Mouse (Mus musculus): ENCODE data around the gene Arl1. TPM values are rescaled to one million over a fixed set of nuclear protein-coding genes. Genes with fewer than 3 reads are reported as not detected.
"Not testable (repeated sequence)": the region's sequence is repeated elsewhere in the genome, so short reads cannot be mapped to it uniquely, and the experiment has no call there.

Gene Arl1
- polyA plus RNA-seq, 1 experiment from 2014 or later: 77.7 TPM

DNA sequence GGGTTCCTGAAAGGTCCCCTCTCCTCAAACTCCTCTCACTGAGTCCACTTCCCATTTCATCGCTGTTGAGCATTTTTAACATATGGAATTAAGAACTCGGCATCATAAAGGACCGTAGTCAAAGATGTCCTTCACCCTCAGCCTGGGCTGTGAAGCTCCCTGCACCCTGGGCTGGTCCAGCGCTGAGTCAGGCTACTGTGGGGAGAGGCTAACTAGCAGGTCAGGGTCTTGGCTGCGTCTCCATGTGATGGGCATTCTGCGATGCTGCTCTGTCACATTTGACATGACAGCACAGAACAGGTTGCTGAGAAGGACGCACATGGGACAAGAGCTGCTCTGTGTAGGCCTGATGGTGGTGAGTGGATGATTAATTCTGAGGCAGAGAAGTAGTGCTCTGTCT, 39.0 kb downstream of the Arl1 start:
- ATAC-seq: no peak
- Histone ChIP-seq H3K4me3 (no peak overlapping the region), H3K9ac (no peak overlapping the region), H3K4me1 (peaks cover 5% of the 10 kb centered on the region; the same call in 1 of the 2 replicates), H3K9me3 (replicated peaks) (no peaks in the 10 kb centered on the region), H3K27me3 (replicated peaks) (no peaks in the 10 kb centered on the region), H3K36me3 (peaks cover 92% of the 10 kb centered on the region), H3K4me2 (no peak overlapping the region), H3K27ac (no peak overlapping the region)
- WGBS (ENCODE audit: insufficient replicate concordance): 80% methylated on average over 7 of the region's 7 CpGs

DNA sequence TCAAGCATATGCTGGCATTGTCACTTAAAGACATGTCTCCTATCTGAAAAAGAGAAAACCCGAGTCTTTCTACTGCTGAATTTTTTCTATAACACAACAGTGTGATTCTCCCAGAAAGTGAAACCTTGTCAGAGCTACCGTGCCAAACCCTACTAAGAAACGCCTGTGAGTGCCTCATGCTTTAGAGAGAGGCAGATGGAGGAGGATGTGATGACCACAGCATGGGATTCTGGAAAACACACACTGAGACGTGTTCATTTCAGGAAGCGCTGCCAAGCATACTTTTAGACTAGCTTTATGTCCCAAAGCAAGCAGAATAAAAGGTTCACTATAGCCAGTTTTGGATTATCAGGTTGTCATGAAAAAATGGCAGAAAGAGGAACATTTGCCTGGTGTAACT, 42.3 kb downstream of the Arl1 start:
- not testable (repeated sequence) for H3K27me3 ChIP-seq (replicated peaks); H3K4me1 ChIP-seq; ATAC-seq; H3K9ac ChIP-seq; H3K4me3 ChIP-seq; H3K27ac ChIP-seq; H3K4me2 ChIP-seq; H3K9me3 ChIP-seq (replicated peaks)
- H3K36me3 ChIP-seq: peaks cover 89% of the 10 kb centered on the region
- 75% methylated on average over 5 of the region's 5 CpGs for WGBS (ENCODE audit: insufficient replicate concordance)

DNA sequence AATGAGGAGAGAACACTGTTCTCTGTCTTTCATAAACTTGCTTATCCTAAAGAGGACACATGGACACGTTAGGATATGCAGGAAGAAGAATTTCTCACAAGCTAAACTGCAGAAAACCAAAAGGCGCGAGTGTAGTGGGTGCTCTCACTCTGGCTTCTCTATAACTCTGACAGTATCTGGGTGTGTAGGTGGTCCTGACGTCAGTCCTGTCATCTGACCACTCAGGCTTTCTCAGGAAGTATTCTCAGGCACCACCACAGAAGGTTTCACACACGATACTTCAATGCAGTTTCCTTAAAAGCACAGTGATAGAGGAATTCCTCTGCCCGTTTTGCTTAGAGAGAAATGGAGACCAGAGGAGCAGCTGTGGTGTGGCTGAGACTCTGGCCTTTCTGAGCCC, 45.5 kb downstream of the Arl1 start:
- Histone ChIP-seq H3K4me3 (no peak overlapping the region), H3K4me1 (no peaks in the 10 kb centered on the region), H3K9me3 (replicated peaks) (no peaks in the 10 kb centered on the region), H3K9ac (no peak overlapping the region), H3K4me2 (no peak overlapping the region), H3K27ac (no peak overlapping the region), H3K36me3 (peaks cover 84% of the 10 kb centered on the region), H3K27me3 (replicated peaks) (no peaks in the 10 kb centered on the region)
- no peak for ATAC-seq
- WGBS (ENCODE audit: insufficient replicate concordance): 80% methylated on average over 6 of the region's 6 CpGs

DNA sequence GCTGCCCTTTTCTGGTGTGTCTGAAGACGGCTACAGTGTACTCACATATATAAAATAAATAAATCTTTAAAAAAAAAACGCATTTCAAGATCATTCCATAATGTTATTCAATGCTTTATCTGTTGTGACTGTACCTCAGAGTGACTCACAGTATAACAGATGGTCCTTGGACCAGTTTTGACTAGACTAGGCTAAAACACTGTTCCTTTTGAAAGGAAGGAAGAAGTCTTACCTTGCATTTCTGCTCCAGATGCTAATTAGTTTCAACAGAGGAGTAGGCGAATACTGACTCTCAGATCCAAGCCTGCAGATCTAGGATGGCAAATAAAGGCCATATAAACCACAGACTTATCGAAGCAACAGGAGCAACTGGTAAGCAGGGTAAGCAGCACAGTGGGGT, 50.1 kb downstream of the Arl1 start:
- no peak overlapping the region for H3K4me3 ChIP-seq
- no peak overlapping the region for H3K4me2 ChIP-seq
- peaks cover 82% of the 10 kb centered on the region for H3K36me3 ChIP-seq
- H3K9me3 ChIP-seq (replicated peaks): no peaks in the 10 kb centered on the region
- H3K27ac ChIP-seq: no peak overlapping the region
- no peak overlapping the region for H3K9ac ChIP-seq
- 68% methylated on average over 4 of the region's 4 CpGs for WGBS (ENCODE audit: insufficient replicate concordance)
- no peak for ATAC-seq
- no peaks in the 10 kb centered on the region for H3K27me3 ChIP-seq (replicated peaks)
- H3K4me1 ChIP-seq: no peaks in the 10 kb centered on the region

DNA sequence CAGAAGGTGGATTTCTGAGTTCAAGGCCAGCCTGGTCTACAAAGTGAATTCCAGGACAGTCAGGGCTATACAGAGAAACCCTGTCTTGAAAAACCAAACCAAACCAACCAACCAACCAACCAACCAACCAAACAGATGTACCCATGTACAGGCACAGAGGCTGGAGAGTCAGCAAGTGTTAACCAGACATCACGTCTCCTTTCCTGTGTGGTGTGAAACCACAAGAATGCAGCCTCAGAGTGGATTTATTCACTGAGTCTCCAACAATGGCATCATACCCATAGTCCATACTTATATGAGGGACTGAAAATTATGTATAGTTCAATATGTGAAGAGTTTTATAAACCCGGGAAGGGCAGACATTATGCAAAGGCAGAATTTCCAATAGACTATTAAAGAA, 52.5 kb downstream of the Arl1 start:
- WGBS (ENCODE audit: insufficient replicate concordance): 74% methylated on average over 2 of the region's 2 CpGs
- H3K36me3 ChIP-seq: peaks cover 80% of the 10 kb centered on the region
- ATAC-seq: not testable (repeated sequence)

DNA sequence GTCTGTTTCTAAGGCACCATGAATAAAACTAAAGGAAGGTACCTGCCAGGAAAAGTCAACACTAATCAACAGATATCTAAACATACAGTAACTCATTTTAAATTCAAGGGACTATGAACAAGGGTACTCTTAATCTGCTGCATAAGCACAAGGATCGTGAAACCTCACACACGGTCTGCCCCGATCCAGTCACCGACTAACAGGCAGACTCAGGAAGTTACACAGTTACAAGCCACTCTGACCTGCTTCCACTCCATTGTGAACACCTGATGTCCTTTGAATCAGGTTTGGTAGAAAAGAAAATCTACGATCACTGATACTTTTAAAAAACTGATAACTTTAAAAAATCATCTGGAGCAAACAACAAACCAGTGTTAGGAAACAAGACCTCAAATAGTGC, 53.3 kb downstream of the Arl1 start:
- no peak overlapping the region for H3K4me2 ChIP-seq

More for the DNA sequence above, 52.5 kb downstream of the Arl1 start:
- H3K4me2 ChIP-seq; H3K9ac ChIP-seq; H3K4me1 ChIP-seq; H3K4me3 ChIP-seq; H3K9me3 ChIP-seq (replicated peaks); H3K27ac ChIP-seq; H3K27me3 ChIP-seq (replicated peaks): not testable (repeated sequence)

DNA sequence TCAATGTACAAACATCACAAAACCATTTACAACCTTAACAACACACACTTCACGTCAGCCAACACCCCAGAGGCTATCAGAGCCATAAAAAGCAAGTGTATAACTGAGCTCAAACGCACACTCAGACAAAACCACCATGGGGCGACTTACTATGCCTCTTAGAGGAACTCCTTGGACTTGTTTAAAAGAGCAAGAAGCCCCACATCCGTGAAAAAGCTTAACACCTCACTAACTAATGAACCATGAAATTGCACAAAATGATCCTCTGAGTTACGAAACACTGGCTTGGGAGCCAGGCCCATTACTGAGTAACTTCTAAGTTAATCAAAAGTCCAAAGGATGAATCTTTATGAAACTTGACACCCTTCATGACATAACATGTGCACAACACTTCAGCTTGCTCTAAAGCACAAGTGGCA, 53.9 kb downstream of the Arl1 start:
- Histone ChIP-seq H3K4me1 (no peaks in the 10 kb centered on the region), H3K27me3 (replicated peaks) (no peaks in the 10 kb centered on the region), H3K9me3 (replicated peaks) (no peaks in the 10 kb centered on the region), H3K9ac (no peak overlapping the region), H3K4me3 (no peak overlapping the region), H3K27ac (no peak overlapping the region), H3K4me2 (no peak overlapping the region), H3K36me3 (peaks cover 79% of the 10 kb centered on the region)
- no peak for ATAC-seq
- WGBS (ENCODE audit: insufficient replicate concordance): 73% methylated on average over 5 of the region's 5 CpGs

More for the DNA sequence above, 53.3 kb downstream of the Arl1 start:
- Histone ChIP-seq H3K9me3 (replicated peaks) (no peaks in the 10 kb centered on the region), H3K27ac (no peak overlapping the region), H3K27me3 (replicated peaks) (no peaks in the 10 kb centered on the region), H3K4me3 (no peak overlapping the region), H3K36me3 (peaks cover 81% of the 10 kb centered on the region), H3K9ac (no peak overlapping the region), H3K4me1 (no peaks in the 10 kb centered on the region)
- no peak for ATAC-seq
- 88% methylated on average over 5 of the region's 5 CpGs for WGBS (ENCODE audit: insufficient replicate concordance)

DNA sequence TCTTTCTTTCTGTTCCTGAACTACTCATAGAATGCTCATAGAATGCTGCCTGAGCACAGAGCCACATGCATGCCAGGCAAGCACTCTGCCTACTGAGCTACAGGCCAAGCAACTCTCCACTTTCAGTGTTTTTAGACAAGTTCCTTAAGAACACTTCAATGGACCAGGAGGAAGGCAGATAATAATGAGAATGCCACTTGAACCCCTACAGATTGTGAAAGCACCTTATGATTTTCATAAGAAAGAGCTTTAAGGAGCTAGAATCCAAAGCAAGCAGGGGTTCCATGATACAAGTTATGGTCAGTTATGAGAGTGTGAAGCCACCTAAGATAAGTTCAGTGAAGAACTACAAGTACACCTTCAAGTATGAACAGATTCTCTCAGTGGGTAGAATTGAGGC, 63.0 kb downstream of the Arl1 start:
- no peak overlapping the region for H3K27ac ChIP-seq
- H3K4me2 ChIP-seq: no peak overlapping the region
- no peaks in the 10 kb centered on the region for H3K4me1 ChIP-seq
- ATAC-seq: no peak
- no peaks in the 10 kb centered on the region for H3K27me3 ChIP-seq (replicated peaks)
- no peak overlapping the region for H3K4me3 ChIP-seq
- peaks cover 85% of the 10 kb centered on the region for H3K36me3 ChIP-seq
- no peaks in the 10 kb centered on the region for H3K9me3 ChIP-seq (replicated peaks)
- H3K9ac ChIP-seq: no peak overlapping the region

Other genes with a start within 250 kb of the Arl1 start
- 7.0 and 8.2 TPM in 2 replicates for gene Chpt1, start 226.8 kb upstream of the Arl1 start, polyA plus RNA-seq (2016; fragmentation: Nextera tagmentation; extraction: Ambion mirVana)
- gene Mybpc1, start 125.7 kb upstream of the Arl1 start, polyA plus RNA-seq (2016; fragmentation: Nextera tagmentation; extraction: Ambion mirVana): 0.46 and 0.48 TPM in 2 replicates
- 3.5 and 5.8 TPM in 2 replicates for gene Spic, start 45.8 kb upstream of the Arl1 start, polyA plus RNA-seq (2016; fragmentation: Nextera tagmentation; extraction: Ambion mirVana)
- 15.5 and 17.2 TPM in 2 replicates for gene Utp20, start 95.9 kb downstream of the Arl1 start, polyA plus RNA-seq (2016; fragmentation: Nextera tagmentation; extraction: Ambion mirVana)
- gene Slc5a8, start 155.1 kb downstream of the Arl1 start, polyA plus RNA-seq (2016; fragmentation: Nextera tagmentation; extraction: Ambion mirVana): 0.07 TPM in 1 of 2 replicates, not detected in the other

Data from liver, embryonic 12.5 days (tissue).